In genomic region chr13:70963384-70963783, GRCm38 (mm10) we compare ENCODE assay signal across 15 mouse cellular contexts.
DNase-seq lines count a peak whose midpoint lies in the region; ATAC-seq and TF ChIP-seq lines count a peak whose summit lies in the region.
"Had no signal": no experiment of that assay in that cellular context is flagged by ENCODE, and none has a peak within 500 bp of the region (broad histone marks: within the 10 kb centered on the region; RNA-seq: fewer than 3 reads in every experiment).

No protein-coding gene starts in this region.

- no peaks in the 10 kb centered on the region for H3K27me3 ChIP-seq in heart, postnatal 0 days (ENCODE audit: control insufficient read depth, insufficient read depth, low read length)
- H3K27me3 ChIP-seq in heart, embryonic 11.5 days (ENCODE audit: control insufficient read depth, insufficient read depth, low read length), result no peaks in the 10 kb centered on the region
- no peaks in the 10 kb centered on the region for H3K27me3 ChIP-seq in limb, embryonic 11.5 days (ENCODE audit: control insufficient read depth, insufficient read depth, low read length)
- H3K27me3 ChIP-seq in limb, embryonic 10.5 days (ENCODE audit: low read depth, poor library complexity, severe bottlenecking), result no peaks in the 10 kb centered on the region
- no peaks in the 10 kb centered on the region for H3K27me3 ChIP-seq in E14TG2a.4 (ENCODE audit: insufficient read depth, low read length)
- H3K27me3 ChIP-seq: embryonic facial prominence, embryonic 15.5 days; lung, embryonic 15.5 days had no signal

- no peak overlapping the region for H3K27ac ChIP-seq in heart, postnatal 0 days (ENCODE audit: low read depth)
- H3K27ac ChIP-seq in heart, embryonic 11.5 days (ENCODE audit: low read depth, low read length), result no peak overlapping the region
- H3K27ac ChIP-seq in limb, embryonic 11.5 days (replicated peaks; ENCODE audit: low read depth, low read length), result no peak overlapping the region
- no peak overlapping the region for H3K27ac ChIP-seq in limb, embryonic 10.5 days
- H3K27ac ChIP-seq: embryonic facial prominence, embryonic 15.5 days; hindbrain, embryonic 13.5 days; lung, embryonic 15.5 days had no signal

- no peak for ATAC-seq in heart, postnatal 0 days (ENCODE audit: insufficient read depth, low read depth)
- no peak for ATAC-seq in heart, embryonic 11.5 days (replicated peaks; ENCODE audit: insufficient number of reproducible peaks, low FRiP score, low TSS enrichment)
- no peak for ATAC-seq in limb, embryonic 11.5 days (ENCODE audit: insufficient number of reproducible peaks, low FRiP score, low TSS enrichment, low read depth)
- ATAC-seq: activated CD4-positive, CD25-positive, alpha-beta regulatory T cell, adult 4 months; CD4-positive, CD25-positive, alpha-beta regulatory T cell, adult 4 months had no signal

- H3K9me3 ChIP-seq in heart, postnatal 0 days (replicated peaks; ENCODE audit: control insufficient read depth, low read length), result no peaks in the 10 kb centered on the region
- H3K9me3 ChIP-seq in heart, embryonic 11.5 days (replicated peaks; ENCODE audit: control insufficient read depth, low read length), result no peaks in the 10 kb centered on the region
- no peaks in the 10 kb centered on the region for H3K9me3 ChIP-seq in limb, embryonic 11.5 days (ENCODE audit: control insufficient read depth, low read length)
- no peaks in the 10 kb centered on the region for H3K9me3 ChIP-seq in limb, embryonic 10.5 days (replicated peaks)
- H3K9me3 ChIP-seq in E14TG2a.4 (ENCODE audit: low read length), result no peaks in the 10 kb centered on the region
- H3K9me3 ChIP-seq: embryonic facial prominence, embryonic 15.5 days; hindbrain, embryonic 13.5 days; lung, embryonic 15.5 days had no signal

- TF ChIP-seq EP300 in heart, postnatal 0 days (IDR thresholded peaks at IDR 0.05; ENCODE audit: low read depth), result no peak

- no peak overlapping the region for H3K4me3 ChIP-seq in heart, postnatal 0 days (ENCODE audit: low read depth, low read length)
- H3K4me3 ChIP-seq in heart, embryonic 11.5 days (ENCODE audit: low read depth, low read length), result no peak overlapping the region
- H3K4me3 ChIP-seq in limb, embryonic 11.5 days (ENCODE audit: low read depth, low read length), result no peak overlapping the region
- H3K4me3 ChIP-seq in limb, embryonic 10.5 days, result no peak overlapping the region
- no peak overlapping the region for H3K4me3 ChIP-seq in E14TG2a.4 (replicated peaks; ENCODE audit: low read length)
- H3K4me3 ChIP-seq: embryonic facial prominence, embryonic 15.5 days; hindbrain, embryonic 13.5 days; lung, embryonic 15.5 days had no signal

- no peak overlapping the region for H3K4me2 ChIP-seq in heart, postnatal 0 days (ENCODE audit: low read depth, low read length)
- H3K4me2 ChIP-seq in heart, embryonic 11.5 days, result no peak overlapping the region
- H3K4me2 ChIP-seq in limb, embryonic 11.5 days (ENCODE audit: low read depth, severe bottlenecking), result no peak overlapping the region
- H3K4me2 ChIP-seq: embryonic facial prominence, embryonic 15.5 days; hindbrain, embryonic 13.5 days; lung, embryonic 15.5 days had no signal

- no peak for DNase-seq in heart, postnatal 0 days (ENCODE audit: low spot score)
- peak; percentile 47 for DNase-seq in limb, embryonic 11.5 days (ENCODE audit: low spot score)
- DNase-seq in limb, embryonic 10.5 days (ENCODE audit: low spot score), result no peak
- peak; percentile 61 for DNase-seq in embryo, embryonic 10 days (ENCODE audit: low spot score)
- DNase-seq in spleen, postnatal 4 days (ENCODE audit: low spot score in 2 of 2), result no peak
- DNase-seq in adipocyte (ENCODE audit: low spot score), result no peak
- DNase-seq: gastrocnemius, postnatal 36 days; right cerebral cortex, postnatal 14 days had no signal

- TF ChIP-seq CTCF in heart, postnatal 0 days (IDR thresholded peaks at IDR 0.05; ENCODE audit: low read depth), result peak; percentile 44
- peak; percentile 54 for TF ChIP-seq CTCF in E14TG2a.4 (conservative IDR thresholded peaks at IDR 0.05; ENCODE audit: low read length)

- 64% methylated on average over 2 of the region's 2 CpGs for WGBS in heart, postnatal 0 days
- WGBS in heart, embryonic 11.5 days (ENCODE audit: insufficient replicate concordance), result 66% methylated on average over 2 of the region's 2 CpGs
- WGBS in limb, embryonic 11.5 days, result 66% methylated on average over 2 of the region's 2 CpGs
- 76% methylated on average over 2 of the region's 2 CpGs for WGBS in limb, embryonic 10.5 days

- no peaks in the 10 kb centered on the region for H3K36me3 ChIP-seq in heart, postnatal 0 days (replicated peaks; ENCODE audit: control insufficient read depth, insufficient read depth, low read length)
- no peaks in the 10 kb centered on the region for H3K36me3 ChIP-seq in heart, embryonic 11.5 days (ENCODE audit: control insufficient read depth, insufficient read depth, low read length)
- H3K36me3 ChIP-seq in limb, embryonic 11.5 days (ENCODE audit: control insufficient read depth, insufficient read depth, low read length), result no peaks in the 10 kb centered on the region
- no peaks in the 10 kb centered on the region for H3K36me3 ChIP-seq in limb, embryonic 10.5 days
- H3K36me3 ChIP-seq in E14TG2a.4 (ENCODE audit: insufficient read depth, low read length), result no peaks in the 10 kb centered on the region
- H3K36me3 ChIP-seq: embryonic facial prominence, embryonic 15.5 days; hindbrain, embryonic 13.5 days; lung, embryonic 15.5 days had no signal

- no peaks in the 10 kb centered on the region for H3K4me1 ChIP-seq in heart, postnatal 0 days (ENCODE audit: control insufficient read depth, insufficient read depth)
- no peaks in the 10 kb centered on the region for H3K4me1 ChIP-seq in heart, embryonic 11.5 days (ENCODE audit: control insufficient read depth, insufficient read depth, low read length)
- H3K4me1 ChIP-seq in limb, embryonic 11.5 days (ENCODE audit: control insufficient read depth, insufficient read depth, low read length), result no peaks in the 10 kb centered on the region
- H3K4me1 ChIP-seq in limb, embryonic 10.5 days, result peaks cover 6% of the 10 kb centered on the region
- H3K4me1 ChIP-seq in E14TG2a.4 (replicated peaks; ENCODE audit: low read depth, low read length), result no peaks in the 10 kb centered on the region
- H3K4me1 ChIP-seq: embryonic facial prominence, embryonic 15.5 days; hindbrain, embryonic 13.5 days; lung, embryonic 15.5 days had no signal

- no peak overlapping the region for H3K9ac ChIP-seq in heart, postnatal 0 days (replicated peaks; ENCODE audit: low read depth, low read length)
- no peak overlapping the region for H3K9ac ChIP-seq in heart, embryonic 11.5 days (ENCODE audit: low read depth, low read length)
- H3K9ac ChIP-seq in limb, embryonic 11.5 days (ENCODE audit: low read length), result no peak overlapping the region
- H3K9ac ChIP-seq: embryonic facial prominence, embryonic 15.5 days; hindbrain, embryonic 13.5 days; lung, embryonic 15.5 days had no signal

Comparison
In these comparisons a context has a peak if more than half of its experiments do, and no peak if none do; other contexts are left out.
1. DNase-seq: peak in limb, embryonic 11.5 days (single experiment) and embryo, embryonic 10 days (single experiment); none in heart, postnatal 0 days (single experiment), limb, embryonic 10.5 days (single experiment), spleen, postnatal 4 days (0 of 2) and adipocyte (single experiment).